Mouse (Mus musculus) kidney, adult 2 months (tissue): ENCODE results near the gene Ppp1r14b.

Experiments
- CTCF ChIP-seq: fragments of 200-500 bp; conservative IDR thresholded peaks from 2 replicates; pipeline ENCODE4 v1.5.1; 2011; ENCODE audit warnings: low read depth, mild to moderate bottlenecking, control low read depth, low read length, moderate library complexity, mixed read lengths; ENCODE audit not compliant: insufficient read depth, insufficient read length
- POLR2A ChIP-seq: fragments of 200-500 bp; IDR thresholded peaks from one replicate; pipeline ENCODE4 v1.6.1; 2011; ENCODE audit warnings: low read depth, low read length, control low read depth

- TF ChIP-seq CTCF (peak; percentile 49), POLR2A (no peak)
Measured at GRCm38 (mm10) chr19:6936299-6936698, 38.5 kb upstream of the Ppp1r14b start.
